Mouse (Mus musculus) myocyte (in vitro differentiated cells): ENCODE measurements around the gene Nacad. TPM values are rescaled to one million over a fixed set of nuclear protein-coding genes. Genes with fewer than 3 reads are reported as not detected.

Experiments
- H3K27me3 ChIP-seq: one replicate; pipeline ENCODE4 v1.6.1; 2011; ENCODE audit not compliant: control insufficient read depth, insufficient read depth, insufficient read length
- H3K36me3 ChIP-seq: one replicate; pipeline ENCODE4 v1.6.1; 2011; ENCODE audit not compliant: control insufficient read depth, insufficient read depth
- H3K4me2 ChIP-seq: one replicate; pipeline ENCODE4 v1.6.1; 2011; ENCODE audit warnings: low read depth, control low read depth
- H3K4me3 ChIP-seq: one replicate; pipeline ENCODE4 v1.5.1; 2011; ENCODE audit warnings: mild to moderate bottlenecking, control low read depth, moderate library complexity
- H3K79me2 ChIP-seq: one replicate; pipeline ENCODE4 v1.6.1; 2011; ENCODE audit not compliant: control insufficient read depth, insufficient read depth
- H3ac ChIP-seq: one replicate; pipeline ENCODE4 v1.6.1; 2011; ENCODE audit not compliant: control insufficient read depth, insufficient read length
- CEBPB ChIP-seq: IDR thresholded peaks from 2 replicates; pipeline ENCODE4 v1.6.1; 2011; ENCODE audit warnings: mild to moderate bottlenecking, moderate library complexity; ENCODE audit not compliant: poor library complexity, insufficient read depth, severe bottlenecking
- E2F4 ChIP-seq: IDR thresholded peaks from one replicate; pipeline ENCODE4 v1.6.1; 2011; ENCODE audit warnings: mild to moderate bottlenecking, control low read depth, moderate library complexity; ENCODE audit not compliant: insufficient read depth
- MAX ChIP-seq: IDR thresholded peaks from one replicate; pipeline ENCODE4 v1.6.1; 2011; ENCODE audit warnings: low read depth, mild to moderate bottlenecking, control low read depth
- MYOD1 ChIP-seq, 3 experiments: IDR thresholded peaks; one replicate each; pipeline ENCODE4 v1.6.1; 2011; ENCODE audit warnings: control low read depth in 2 of 3, low read depth in 2 of 3, mild to moderate bottlenecking in 2 of 3, moderate library complexity in 1 of 3; ENCODE audit not compliant: insufficient read length in 2 of 3, control insufficient read depth in 1 of 3
- MYOG ChIP-seq, 3 experiments: IDR thresholded peaks; one replicate each; pipeline ENCODE4 v1.6.1; 2011; ENCODE audit warnings: control low read depth in 2 of 3, low read depth in 2 of 3, mild to moderate bottlenecking in 2 of 3; ENCODE audit not compliant: insufficient read length in 2 of 3, control insufficient read depth in 1 of 3, insufficient read depth in 1 of 3
- POLR2A ChIP-seq: IDR thresholded peaks from one replicate; pipeline ENCODE4 v1.6.1; 2011; ENCODE audit warnings: low read depth, mild to moderate bottlenecking, control low read depth, moderate library complexity; ENCODE audit not compliant: insufficient read length
- POLR2AphosphoS2 ChIP-seq: IDR thresholded peaks from one replicate; pipeline ENCODE4 v1.6.1; 2011; ENCODE audit warnings: low read depth, control low read depth; ENCODE audit not compliant: insufficient read length
- REST ChIP-seq: IDR thresholded peaks from one replicate; pipeline ENCODE4 v1.6.1; 2011; ENCODE audit warnings: mild to moderate bottlenecking, control low read depth, moderate library complexity; ENCODE audit not compliant: insufficient read depth, insufficient read length
- SRF ChIP-seq: IDR thresholded peaks from one replicate; pipeline ENCODE4 v1.6.1; 2011; ENCODE audit warnings: low read depth; ENCODE audit not compliant: control insufficient read depth, insufficient read length
- TCF12 ChIP-seq: IDR thresholded peaks from one replicate; pipeline ENCODE4 v1.6.1; 2011; ENCODE audit warnings: mild to moderate bottlenecking, control low read depth; ENCODE audit not compliant: poor library complexity, insufficient read depth, severe bottlenecking
- TCF3 ChIP-seq: IDR thresholded peaks from one replicate; pipeline ENCODE4 v1.6.1; 2011; ENCODE audit warnings: low read depth, control low read depth; ENCODE audit not compliant: insufficient read length
- USF1 ChIP-seq: IDR thresholded peaks from one replicate; pipeline ENCODE4 v1.6.1; 2011; ENCODE audit warnings: low read depth, mild to moderate bottlenecking, control low read depth, moderate library complexity
- polyA plus RNA-seq: library from polyadenylated mRNA; unstranded; fragments of >200 nt; fragmentation: generic; extraction: Trizol; gene quantifications from one replicate; pipeline ENCODE4 v1.2.1, GENCODE M21; 2012; ENCODE audit warnings: missing spikeins

Nacad gene
- polyA plus RNA-seq, 1 experiment = 1.00 TPM

DNA sequence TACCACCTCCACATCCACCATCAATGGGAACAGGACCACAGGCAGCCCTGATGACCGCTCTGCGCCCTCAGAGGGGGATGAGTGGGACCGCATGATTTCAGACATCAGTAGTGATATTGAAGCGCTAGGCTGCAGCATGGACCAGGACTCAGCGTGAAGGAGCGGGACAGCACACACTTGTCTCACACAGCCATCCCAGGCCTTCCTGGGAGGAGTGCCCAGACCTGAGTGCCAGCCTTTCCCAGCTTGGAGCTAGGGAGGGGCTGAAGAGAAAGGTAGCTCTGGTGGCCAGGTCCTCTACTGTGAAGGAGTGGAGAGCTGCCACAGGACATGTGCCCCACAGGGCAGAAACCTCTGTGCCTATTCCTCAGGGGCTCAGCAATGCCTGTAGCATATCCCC, 9.6 kb downstream of the Nacad start:
- TF ChIP-seq CEBPB = no peak
- no peak for TF ChIP-seq USF1
- no peak for TF ChIP-seq POLR2AphosphoS2
- no peak for TF ChIP-seq MAX
- no peak for TF ChIP-seq TCF3
- TF ChIP-seq SRF = no peak
- no peak overlapping the region for H3K4me2 ChIP-seq
- no peaks in the 10 kb centered on the region for H3K79me2 ChIP-seq
- H3K4me3 ChIP-seq = no peak overlapping the region
- H3K36me3 ChIP-seq = peaks cover 35% of the 10 kb centered on the region
- H3K27me3 ChIP-seq = no peaks in the 10 kb centered on the region
- H3ac ChIP-seq = no peak overlapping the region

- no peak for TF ChIP-seq MAX
- TF ChIP-seq E2F4 = no peak
- TF ChIP-seq SRF = no peak
- TF ChIP-seq TCF3 = no peak
- TF ChIP-seq POLR2A = no peak
- TF ChIP-seq MYOG (IDR thresholded peaks at IDR 0.05; ENCODE audit: control insufficient read depth in 1 of 3, insufficient read depth in 1 of 3, insufficient read length in 2 of 3, low read depth in 2 of 3) = no peak
- TF ChIP-seq TCF12 = no peak
- no peak for TF ChIP-seq USF1
- TF ChIP-seq MYOD1 (IDR thresholded peaks at IDR 0.05; ENCODE audit: control insufficient read depth in 1 of 3, insufficient read length in 2 of 3, low read depth in 2 of 3) = no peak
- TF ChIP-seq REST = no peak
- no peak for TF ChIP-seq POLR2AphosphoS2
- no peak for TF ChIP-seq CEBPB
- Histone ChIP-seq H3K79me2 (no peaks in the 10 kb centered on the region), H3K4me2 (no peak overlapping the region), H3ac (no peak overlapping the region), H3K4me3 (no peak overlapping the region), H3K36me3 (peaks cover 35% of the 10 kb centered on the region), H3K27me3 (no peaks in the 10 kb centered on the region)
These were observed 10.5 kb downstream of the Nacad start for GRCm38 (mm10) chr11:6595339-6595738.

DNA sequence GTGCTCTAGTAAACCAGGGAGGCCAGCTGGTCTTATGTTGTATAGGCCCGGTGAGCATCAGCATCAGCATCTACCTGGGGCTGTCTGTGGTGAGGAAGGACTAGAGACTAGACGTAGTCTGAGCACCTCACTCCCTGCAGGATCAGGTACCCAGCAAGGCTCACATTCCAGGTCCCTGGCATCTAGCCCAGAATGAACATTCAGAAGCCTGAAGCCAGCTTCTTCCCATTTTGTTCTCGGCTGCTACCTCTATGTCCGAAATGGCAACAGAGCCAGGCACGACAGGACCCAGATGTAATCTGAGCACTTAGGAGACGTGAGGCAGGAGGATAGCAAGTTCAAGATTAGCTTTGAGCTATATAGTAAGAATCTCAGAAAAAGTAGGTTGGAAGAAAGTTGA, 11.0 kb downstream of the Nacad start:
- Histone ChIP-seq H3K27me3 (no peaks in the 10 kb centered on the region), H3K79me2 (no peaks in the 10 kb centered on the region), H3K36me3 (peaks cover 35% of the 10 kb centered on the region), H3ac (no peak overlapping the region), H3K4me2 (no peak overlapping the region), H3K4me3 (no peak overlapping the region)
- no peak for TF ChIP-seq USF1
- no peak for TF ChIP-seq MYOG (IDR thresholded peaks at IDR 0.05; ENCODE audit: control insufficient read depth in 1 of 3, insufficient read depth in 1 of 3, insufficient read length in 2 of 3, low read depth in 2 of 3)
- TF ChIP-seq TCF3 = no peak
- TF ChIP-seq CEBPB = no peak
- TF ChIP-seq REST = no peak

- TF ChIP-seq TCF3 (no peak), E2F4 (no peak), POLR2AphosphoS2 (no peak), MYOG (IDR thresholded peaks at IDR 0.05; ENCODE audit: control insufficient read depth in 1 of 3, insufficient read depth in 1 of 3, insufficient read length in 2 of 3, low read depth in 2 of 3) (no peak), REST (no peak)
- Histone ChIP-seq H3ac (no peak overlapping the region), H3K36me3 (peaks cover 35% of the 10 kb centered on the region), H3K27me3 (no peaks in the 10 kb centered on the region), H3K4me3 (no peak overlapping the region), H3K79me2 (no peaks in the 10 kb centered on the region), H3K4me2 (no peak overlapping the region)
These were observed 12.4 kb downstream of the Nacad start for GRCm38 (mm10) chr11:6593406-6593805.

DNA sequence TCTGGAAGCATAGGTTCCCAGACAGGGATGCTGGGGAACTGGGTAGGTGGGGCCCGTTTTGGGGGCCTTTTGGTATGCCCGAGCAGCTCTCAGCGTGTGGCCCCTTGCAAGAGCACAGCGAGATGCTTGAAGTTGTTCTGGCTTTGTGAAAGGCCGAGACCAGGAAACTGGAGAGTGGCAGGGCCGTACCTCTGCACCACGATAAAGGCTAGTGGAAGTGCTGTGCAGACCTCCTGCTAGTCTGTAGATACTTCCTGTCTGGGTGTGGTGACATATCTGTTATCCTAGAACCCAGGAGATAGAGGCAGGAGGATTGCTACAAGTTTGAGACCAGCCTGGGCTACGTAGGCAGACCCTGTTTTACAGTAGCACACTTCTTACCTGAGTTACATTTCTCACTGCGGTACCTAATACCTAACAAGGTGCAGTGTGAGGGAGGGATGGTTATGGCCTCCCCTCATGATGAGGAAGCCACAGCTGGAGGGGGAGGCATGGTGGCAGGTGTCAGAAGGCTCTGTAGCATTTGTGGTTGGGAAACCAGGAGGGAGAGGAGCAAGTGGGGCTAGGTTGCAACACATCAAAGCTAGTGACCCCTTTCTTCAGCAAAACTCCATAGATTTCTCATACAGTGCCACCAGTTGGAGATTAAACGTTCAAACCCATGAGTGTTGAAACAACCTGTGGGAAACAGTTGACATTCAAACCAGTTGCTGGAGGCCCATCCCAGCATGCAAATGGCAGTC, 14.7 kb downstream of the Nacad start:
- no peak for TF ChIP-seq REST
- no peak for TF ChIP-seq USF1
- TF ChIP-seq SRF = no peak
- TF ChIP-seq POLR2A = no peak
- no peak for TF ChIP-seq MYOG (IDR thresholded peaks at IDR 0.05; ENCODE audit: control insufficient read depth in 1 of 3, insufficient read depth in 1 of 3, insufficient read length in 2 of 3, low read depth in 2 of 3)
- TF ChIP-seq MAX = no peak
- no peak for TF ChIP-seq MYOD1 (IDR thresholded peaks at IDR 0.05; ENCODE audit: control insufficient read depth in 1 of 3, insufficient read length in 2 of 3, low read depth in 2 of 3)
- TF ChIP-seq TCF12 = no peak
- TF ChIP-seq TCF3 = no peak
- TF ChIP-seq E2F4 = no peak
- no peak for TF ChIP-seq CEBPB
- TF ChIP-seq POLR2AphosphoS2 = no peak
- peaks cover 44% of the 10 kb centered on the region for H3K36me3 ChIP-seq
- H3K79me2 ChIP-seq = no peaks in the 10 kb centered on the region
- H3K27me3 ChIP-seq = no peaks in the 10 kb centered on the region
- H3K4me3 ChIP-seq = no peak overlapping the region
- no peak overlapping the region for H3K4me2 ChIP-seq
- H3ac ChIP-seq = no peak overlapping the region
